Mouse (Mus musculus): ENCODE measurements around the gene Stk11ip. TPM values are rescaled to one million over a fixed set of nuclear protein-coding genes. Genes with fewer than 3 reads are reported as not detected.

Stk11ip gene
- polyA plus RNA-seq, 1 experiment from 2014 or later: 30.5 TPM

DNA sequence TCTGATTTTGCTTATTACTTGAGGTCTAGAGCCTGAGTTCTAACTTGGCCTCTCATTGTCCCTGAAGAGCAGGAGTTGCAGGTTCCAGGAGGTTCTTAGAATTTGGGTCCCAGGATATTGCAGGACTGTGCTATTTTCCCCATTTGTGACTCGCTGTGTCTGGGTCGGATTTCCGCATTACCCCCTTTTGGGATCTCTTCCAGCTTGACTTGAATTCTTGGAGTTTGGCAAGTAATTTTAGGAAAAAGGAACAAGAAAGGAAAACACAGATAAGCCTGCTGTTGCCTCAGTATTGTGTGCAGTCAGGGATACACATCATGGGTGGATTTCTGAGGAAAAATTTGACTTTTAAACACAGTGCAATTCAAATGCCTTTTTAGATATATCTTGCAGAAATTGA is 65.5 kb downstream of the Stk11ip start:
- H3K4me2 ChIP-seq (replicated peaks): no peak overlapping the region
- no peak overlapping the region for H3K27ac ChIP-seq (replicated peaks)
- no peak for ATAC-seq (ENCODE audit: low FRiP score, low read depth)
- no peaks in the 10 kb centered on the region for H3K9me3 ChIP-seq
- no peak overlapping the region for H3K4me3 ChIP-seq
- peaks cover 13% of the 10 kb centered on the region for H3K4me1 ChIP-seq
- no peak overlapping the region for H3K9ac ChIP-seq (replicated peaks)
- 95% methylated on average over 3 of the region's 3 CpGs for WGBS
- H3K27me3 ChIP-seq: no peaks in the 10 kb centered on the region
- H3K36me3 ChIP-seq: no peaks in the 10 kb centered on the region

Other genes with a start within 250 kb of the Stk11ip start
- gene Resp18, start 243.1 kb upstream of the Stk11ip start, polyA plus RNA-seq (2016; fragmentation: Nextera tagmentation; extraction: Ambion mirVana): 37.5 and 46.2 TPM in 2 replicates
- gene Dnpep, start 203.5 kb upstream of the Stk11ip start, polyA plus RNA-seq (2016; fragmentation: Nextera tagmentation; extraction: Ambion mirVana): 154 and 176 TPM in 2 replicates
- 0.93 and 1.2 TPM in 2 replicates for gene Des, start 161.2 kb upstream of the Stk11ip start, polyA plus RNA-seq (2016; fragmentation: Nextera tagmentation; extraction: Ambion mirVana)
- gene Speg, start 146.2 kb upstream of the Stk11ip start, polyA plus RNA-seq (2016; fragmentation: Nextera tagmentation; extraction: Ambion mirVana): 12.9 and 14.5 TPM in 2 replicates
- gene Gmppa, start 85.6 kb upstream of the Stk11ip start, polyA plus RNA-seq (2016; fragmentation: Nextera tagmentation; extraction: Ambion mirVana): 59.7 and 69.4 TPM in 2 replicates
- 45.0 and 47.7 TPM in 2 replicates for gene Asic4, start 71.1 kb upstream of the Stk11ip start, polyA plus RNA-seq (2016; fragmentation: Nextera tagmentation; extraction: Ambion mirVana)
- 35.9 and 36.3 TPM in 2 replicates for gene Chpf, start 42.2 kb upstream of the Stk11ip start, polyA plus RNA-seq (2016; fragmentation: Nextera tagmentation; extraction: Ambion mirVana)
- gene Tmem198, start 42.0 kb upstream of the Stk11ip start, polyA plus RNA-seq (2016; fragmentation: Nextera tagmentation; extraction: Ambion mirVana): 26.5 and 27.6 TPM in 2 replicates
- gene Obsl1, start 15.1 kb upstream of the Stk11ip start, polyA plus RNA-seq (2016; fragmentation: Nextera tagmentation; extraction: Ambion mirVana): 42.7 and 46.6 TPM in 2 replicates
- gene Inha, start 14.5 kb upstream of the Stk11ip start, polyA plus RNA-seq (2016; fragmentation: Nextera tagmentation; extraction: Ambion mirVana): 7.2 and 8.9 TPM in 2 replicates
- gene Slc4a3, start 24.7 kb downstream of the Stk11ip start, polyA plus RNA-seq (2016; fragmentation: Nextera tagmentation; extraction: Ambion mirVana): 31.0 and 36.0 TPM in 2 replicates

Data from midbrain, embryonic 12.5 days (tissue).